Mouse (Mus musculus) embryonic facial prominence, embryonic 15.5 days (tissue): ENCODE results near the gene Ppat. TPM values are rescaled to one million over a fixed set of nuclear protein-coding genes. Genes with fewer than 3 reads are reported as not detected.
"Not testable (repeated sequence)": the region's sequence is repeated elsewhere in the genome, so short reads cannot be mapped to it uniquely, and the experiment has no call there.

Source experiments
- ATAC-seq: fragments of 200-750 bp; cut with Nextera tagmentation; 2 replicates; pipeline ENCODE4 v1.8.0; 2017; ENCODE audit warnings: low read depth, moderate TSS enrichment; ENCODE audit not compliant: insufficient number of reproducible peaks, low FRiP score, low TSS enrichment
- H3K27ac ChIP-seq: fragments of 300-500 bp; sonication (generic); replicated peaks from 2 replicates; pipeline ENCODE4 v1.5.1; 2015; ENCODE audit warnings: mild to moderate bottlenecking, inconsistent platforms
- H3K27me3 ChIP-seq: fragments of 300-500 bp; sonication (generic); 2 replicates; pipeline ENCODE4 v1.6.1; 2015; ENCODE audit warnings: inconsistent platforms
- H3K36me3 ChIP-seq: fragments of 300-500 bp; sonication (generic); 2 replicates; pipeline ENCODE4 v1.6.1; 2015; ENCODE audit warnings: mild to moderate bottlenecking, inconsistent platforms
- H3K4me1 ChIP-seq: fragments of 300-500 bp; sonication (generic); 2 replicates; pipeline ENCODE4 v1.6.1; 2015; ENCODE audit warnings: inconsistent platforms
- H3K4me2 ChIP-seq: fragments of 300-500 bp; sonication (generic); replicated peaks from 2 replicates; pipeline ENCODE4 v1.6.1; 2015; ENCODE audit warnings: mild to moderate bottlenecking, inconsistent platforms
- H3K4me3 ChIP-seq: fragments of 300-500 bp; sonication (generic); replicated peaks from 2 replicates; pipeline ENCODE4 v1.5.1; 2015; ENCODE audit warnings: mild to moderate bottlenecking, inconsistent platforms
- H3K9ac ChIP-seq: fragments of 300-500 bp; sonication (generic); 2 replicates; pipeline ENCODE4 v1.6.1; 2015; ENCODE audit warnings: inconsistent platforms
- H3K9me3 ChIP-seq: fragments of 300-500 bp; sonication (generic); replicated peaks from 2 replicates; pipeline ENCODE4 v1.6.1; 2016; ENCODE audit warnings: inconsistent platforms
- WGBS: fragments of 180-500 bp; shearing (Covaris S2); methylation state at CpG from one replicate; pipeline ENCODE4 v1.1.7; 2015; 5-methylcytosine and 5-hydroxymethylcytosine counted together
- polyA plus RNA-seq: library from polyadenylated mRNA; unstranded; fragments of >200 nt; fragmentation: Nextera tagmentation; extraction: Ambion mirVana; gene quantifications from 2 replicates; pipeline ENCODE4 v1.2.1, GENCODE M21; 2015

The Ppat gene
- polyA plus RNA-seq: 17.1 and 17.9 TPM in 2 replicates

DNA sequence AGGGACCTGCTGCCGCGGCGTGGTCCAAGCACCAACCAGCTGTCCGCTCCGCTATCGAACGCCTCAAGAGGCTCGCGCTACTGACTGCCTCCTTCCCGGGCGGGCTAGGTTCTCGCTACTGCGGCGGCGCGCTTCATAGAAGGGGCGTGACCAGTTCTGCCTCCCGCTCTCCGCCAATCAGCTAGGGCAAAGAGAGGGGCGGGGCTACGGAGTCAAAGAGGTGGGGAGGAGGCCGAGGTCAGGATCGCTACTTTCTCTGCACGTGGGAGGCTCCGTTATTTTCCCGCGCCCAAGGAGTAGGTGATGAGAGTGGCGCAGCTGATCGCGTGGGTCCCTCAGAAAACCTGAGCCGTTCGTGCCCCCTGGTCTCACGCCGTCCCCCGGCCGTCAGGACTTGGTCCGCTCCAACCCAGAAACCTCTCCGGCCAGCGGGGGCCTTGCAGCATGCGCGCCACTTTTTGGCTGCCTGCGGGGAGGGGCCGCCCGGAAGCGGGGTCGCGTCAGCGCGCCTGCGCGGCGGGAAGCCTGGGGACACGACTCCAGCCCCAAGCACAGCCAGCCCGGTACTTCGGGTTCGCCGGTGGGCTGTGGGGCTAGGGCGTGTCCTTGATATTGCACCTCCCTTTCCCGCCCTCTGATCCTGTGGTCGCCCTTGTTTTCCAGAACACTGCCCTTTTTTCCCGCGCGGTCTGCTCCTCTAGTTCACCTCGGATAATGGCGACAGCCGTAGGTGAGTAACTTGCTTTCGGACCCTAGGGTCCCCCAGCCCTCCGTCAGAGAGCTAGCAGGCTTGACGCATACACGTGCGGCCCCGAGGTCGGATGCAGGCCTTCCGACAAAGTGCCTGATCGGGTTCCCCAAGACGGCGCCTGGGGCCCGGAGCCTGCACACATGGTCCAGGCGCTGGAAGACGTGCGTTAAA is at the start of gene Ppat, which contains the start of gene Paics:
Ppat (minus strand) TSS at position 473 of the 922 bp plus-strand sequence.
Paics (plus strand) TSS at position 202 of the 922 bp plus-strand sequence.
- Histone ChIP-seq H3K36me3 (peaks cover 9% of the 10 kb centered on the region), H3K4me3 (peak within 1 kb of the TSS; percentile 78), H3K4me2 (peak within 1 kb of the TSS; percentile 85), H3K9me3 (no peaks in the 10 kb centered on the region), H3K4me1 (peaks cover 29% of the 10 kb centered on the region), H3K27me3 (no peaks in the 10 kb centered on the region), H3K27ac (peak within 1 kb of the TSS; percentile 87), H3K9ac (peak within 1 kb of the TSS; percentile 64)
- under 1% methylated on average over 80 of the region's 81 CpGs for WGBS
- ATAC-seq: peak; percentile 97

DNA sequence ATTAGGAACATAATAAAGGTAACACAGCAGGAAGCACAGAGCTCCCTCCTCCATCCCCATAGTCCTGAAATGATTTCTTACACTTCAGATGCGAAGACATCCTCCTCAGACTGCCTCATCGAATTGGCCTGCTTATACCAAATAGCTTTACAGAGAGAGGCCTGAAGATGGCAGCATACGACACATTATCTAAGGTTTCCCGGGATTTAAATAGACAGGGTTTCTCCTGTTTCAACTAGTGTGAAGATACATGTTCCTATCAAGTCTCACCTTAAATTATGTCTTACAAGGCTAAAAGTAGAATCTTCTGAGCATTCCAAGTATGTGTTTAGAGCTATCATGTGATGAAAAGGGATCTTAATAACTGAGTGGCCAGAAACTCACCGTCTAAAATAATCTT is 47.0 kb upstream of the Ppat start:
- no peak for ATAC-seq
- H3K9ac ChIP-seq: no peak overlapping the region
- H3K27ac ChIP-seq: no peak overlapping the region
- H3K4me3 ChIP-seq: no peak overlapping the region
- H3K36me3 ChIP-seq: peaks cover 68% of the 10 kb centered on the region
- no peaks in the 10 kb centered on the region for H3K4me1 ChIP-seq
- H3K9me3 ChIP-seq: no peaks in the 10 kb centered on the region
- 43% methylated on average over 5 of the region's 5 CpGs for WGBS
- no peaks in the 10 kb centered on the region for H3K27me3 ChIP-seq
- H3K4me2 ChIP-seq: no peak overlapping the region

DNA sequence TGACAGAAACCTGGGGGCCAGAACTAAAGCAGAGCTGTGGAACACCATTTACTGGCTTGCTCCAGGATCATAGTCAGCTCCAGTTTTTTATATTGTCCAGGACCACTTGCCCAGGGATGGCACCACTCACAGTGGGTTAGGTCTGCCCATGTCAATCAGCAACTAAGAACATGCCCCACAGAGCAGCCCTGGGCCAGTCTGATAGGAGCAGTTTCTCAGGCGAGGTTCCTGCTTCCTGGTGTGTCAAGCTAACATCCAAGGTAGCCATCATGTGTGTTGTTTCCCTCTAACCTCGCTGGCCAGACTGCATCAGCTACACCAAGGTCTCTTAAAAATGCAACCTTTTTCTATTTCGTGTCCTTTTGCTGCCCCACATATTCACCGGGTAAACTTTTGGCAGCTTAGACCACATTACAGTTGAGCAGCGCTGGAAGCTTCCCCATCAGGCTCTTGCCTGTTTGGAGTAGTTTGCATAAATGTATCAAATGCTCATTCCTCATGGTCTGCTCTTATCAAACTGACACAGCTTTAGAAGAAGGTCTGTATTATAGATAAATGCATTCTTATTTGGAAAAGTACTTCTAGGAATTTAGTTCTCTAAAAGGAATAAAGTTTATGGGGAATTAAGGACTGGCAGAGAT is 41.9 kb upstream of the Ppat start:
- Histone ChIP-seq H3K4me2 (no peak overlapping the region), H3K4me1 (no peaks in the 10 kb centered on the region), H3K36me3 (peaks cover 82% of the 10 kb centered on the region), H3K27ac (no peak overlapping the region), H3K27me3 (no peaks in the 10 kb centered on the region), H3K9ac (no peak overlapping the region), H3K4me3 (no peak overlapping the region), H3K9me3 (no peaks in the 10 kb centered on the region)
- 93% methylated on average over 5 of the region's 5 CpGs for WGBS
- ATAC-seq: no peak

DNA sequence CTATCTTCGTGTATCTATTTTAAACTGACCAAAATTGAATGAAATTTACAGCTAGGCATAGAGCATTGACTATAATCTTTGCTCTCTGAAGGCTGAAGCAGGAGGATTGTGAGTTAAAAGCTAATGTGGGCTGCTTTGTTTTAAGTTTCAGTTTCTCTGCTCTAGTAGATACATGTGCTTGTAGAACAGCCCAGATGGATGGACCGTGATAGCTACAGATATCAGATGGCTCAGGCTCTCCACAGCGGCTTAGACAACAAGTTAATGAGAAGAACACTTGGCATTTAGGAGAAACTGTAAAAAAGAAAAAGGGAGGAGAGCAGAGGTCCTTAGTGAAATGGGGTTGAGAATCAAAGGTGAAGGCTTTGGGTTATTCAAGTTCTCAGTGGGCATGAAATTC is 39.4 kb upstream of the Ppat start:
- WGBS: 91% methylated on average over 3 of the region's 3 CpGs

DNA sequence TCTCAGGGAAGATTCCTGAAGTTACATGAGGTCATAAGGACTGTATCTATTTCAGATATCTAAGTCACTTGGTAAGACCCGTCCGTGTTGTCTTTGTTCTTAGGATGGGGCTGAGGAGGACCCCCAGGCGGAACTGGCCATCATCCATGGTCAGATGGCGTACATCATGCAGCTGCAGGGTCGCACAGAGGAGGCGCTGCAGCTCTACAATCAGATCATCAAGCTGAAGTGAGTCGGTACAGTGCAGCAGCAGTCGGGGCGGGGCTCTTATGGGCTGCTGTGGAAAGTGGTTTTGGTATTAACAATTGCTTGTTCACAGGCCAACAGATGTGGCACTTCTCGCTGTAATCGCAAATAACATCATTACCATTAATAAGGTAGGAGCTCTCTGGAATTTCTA is 32.6 kb upstream of the Ppat start:
- ATAC-seq: no peak
- Histone ChIP-seq H3K9ac (no peak overlapping the region), H3K36me3 (peaks cover 73% of the 10 kb centered on the region), H3K9me3 (no peaks in the 10 kb centered on the region), H3K4me1 (no peaks in the 10 kb centered on the region), H3K4me2 (no peak overlapping the region), H3K4me3 (no peak overlapping the region), H3K27ac (no peak overlapping the region), H3K27me3 (no peaks in the 10 kb centered on the region)
- WGBS: 91% methylated on average over 11 of the region's 11 CpGs

More for the DNA sequence above, 39.4 kb upstream of the Ppat start:
- Histone ChIP-seq H3K9ac (no peak overlapping the region), H3K27me3 (no peaks in the 10 kb centered on the region), H3K9me3 (no peaks in the 10 kb centered on the region), H3K36me3 (peaks cover 73% of the 10 kb centered on the region), H3K27ac (no peak overlapping the region), H3K4me1 (no peaks in the 10 kb centered on the region), H3K4me3 (no peak overlapping the region), H3K4me2 (no peak overlapping the region)
- no peak for ATAC-seq

DNA sequence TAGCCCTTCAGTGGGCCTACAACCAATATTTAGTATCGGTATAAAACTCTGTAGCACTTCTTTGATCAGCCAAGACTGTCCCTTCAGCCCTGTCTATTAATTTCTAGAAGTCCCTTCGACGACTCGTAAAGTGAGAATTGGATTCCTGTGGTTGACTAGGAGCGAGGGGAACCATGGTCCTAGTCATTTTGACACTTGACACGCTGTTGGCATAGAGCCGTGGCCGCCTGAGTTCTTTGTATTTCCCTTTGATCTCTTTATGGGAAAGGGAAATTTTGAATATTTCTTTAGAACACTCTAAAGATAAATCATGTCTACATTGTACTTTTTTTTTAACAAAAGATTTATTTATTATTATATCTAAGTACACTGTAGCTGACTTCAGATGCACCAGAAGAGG is 24.4 kb upstream of the Ppat start:
- Histone ChIP-seq H3K9ac (no peak overlapping the region), H3K36me3 (peaks cover 32% of the 10 kb centered on the region), H3K4me3 (peak overlapping the region; percentile 97), H3K4me1 (peaks cover 20% of the 10 kb centered on the region), H3K9me3 (no peaks in the 10 kb centered on the region), H3K27ac (no peak overlapping the region), H3K4me2 (peak overlapping the region; percentile 81), H3K27me3 (no peaks in the 10 kb centered on the region)
- 80% methylated on average over 8 of the region's 8 CpGs for WGBS
- no peak for ATAC-seq

DNA sequence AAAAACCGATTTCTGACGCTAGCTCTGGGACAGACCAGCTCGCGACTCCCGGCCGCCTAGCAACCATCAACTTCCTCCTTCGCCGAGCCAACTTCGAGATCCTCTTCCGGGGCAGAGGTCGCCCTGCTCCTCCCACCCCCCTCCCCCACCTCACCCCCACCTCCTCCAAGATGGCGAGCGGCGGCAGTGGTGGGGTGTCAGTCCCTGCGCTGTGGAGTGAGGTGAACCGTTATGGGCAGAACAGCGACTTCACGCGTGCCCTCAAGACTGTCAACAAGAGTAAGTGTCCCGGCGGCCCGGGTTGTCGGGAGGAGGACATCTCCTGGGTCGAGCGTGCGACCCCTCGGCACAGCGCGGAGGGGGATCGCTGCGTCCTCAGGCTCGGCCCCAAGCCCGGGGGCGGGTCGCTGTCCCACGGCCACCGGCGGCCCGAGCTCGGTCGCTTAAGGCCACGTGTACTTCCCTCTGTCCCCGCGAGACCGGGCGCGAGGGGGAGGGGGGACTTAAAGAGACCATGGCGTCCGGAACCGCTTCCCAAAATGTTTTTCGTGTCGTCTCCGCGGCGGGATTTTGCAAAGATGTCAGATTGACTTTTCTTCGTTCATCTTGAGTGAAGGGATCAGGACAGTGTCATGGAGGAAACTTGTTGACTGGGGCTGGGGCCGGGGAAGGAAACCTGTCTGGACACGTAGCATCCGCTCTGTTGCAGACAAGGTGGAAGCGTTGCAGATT is 23.3 kb upstream of the Ppat start, which contains the start of gene Srp72:
Srp72 (plus strand) TSS at position 130 of the 732 bp plus-strand sequence.
- H3K4me1 ChIP-seq: peaks cover 20% of the 10 kb centered on the region
- no peaks in the 10 kb centered on the region for H3K27me3 ChIP-seq
- H3K4me3 ChIP-seq: peak within 1 kb of the TSS; percentile 97
- H3K9ac ChIP-seq: peak within 1 kb of the TSS; percentile 84
- under 1% methylated on average over 60 of the region's 60 CpGs for WGBS
- no peaks in the 10 kb centered on the region for H3K9me3 ChIP-seq
- peak within 1 kb of the TSS; percentile 81 for H3K4me2 ChIP-seq
- peak within 1 kb of the TSS; percentile 95 for H3K27ac ChIP-seq
- peaks cover 36% of the 10 kb centered on the region for H3K36me3 ChIP-seq
- peak; percentile 93 for ATAC-seq

DNA sequence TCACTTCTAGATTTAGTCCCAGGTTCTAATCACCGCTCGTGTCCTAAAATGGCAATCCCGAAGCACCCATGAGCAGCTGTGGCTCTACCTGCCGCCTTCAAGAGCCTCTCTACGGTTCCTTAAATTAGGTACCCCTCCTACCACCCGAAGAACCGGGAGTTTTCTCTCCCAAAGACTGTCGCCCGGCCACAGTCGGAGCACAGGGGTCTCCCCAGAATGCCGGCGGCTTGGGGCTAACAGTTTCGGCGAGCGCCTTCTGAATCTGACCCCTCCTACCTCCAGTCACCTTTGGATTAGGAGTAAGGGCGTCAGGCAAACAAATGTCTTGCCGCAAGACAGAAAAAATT is 22.8 kb upstream of the Ppat start:
- Histone ChIP-seq H3K9me3 (no peaks in the 10 kb centered on the region), H3K36me3 (peaks cover 34% of the 10 kb centered on the region), H3K27me3 (no peaks in the 10 kb centered on the region), H3K4me1 (peaks cover 20% of the 10 kb centered on the region), H3K4me2 (peak overlapping the region; percentile 81), H3K4me3 (peak overlapping the region; percentile 97), H3K27ac (no peak overlapping the region; the same call in 1 of the 2 replicates), H3K9ac (peak overlapping the region; percentile 72)
- ATAC-seq: no peak; the same call in 1 of the 2 replicates
- 3% methylated on average over 17 of the region's 17 CpGs for WGBS

DNA sequence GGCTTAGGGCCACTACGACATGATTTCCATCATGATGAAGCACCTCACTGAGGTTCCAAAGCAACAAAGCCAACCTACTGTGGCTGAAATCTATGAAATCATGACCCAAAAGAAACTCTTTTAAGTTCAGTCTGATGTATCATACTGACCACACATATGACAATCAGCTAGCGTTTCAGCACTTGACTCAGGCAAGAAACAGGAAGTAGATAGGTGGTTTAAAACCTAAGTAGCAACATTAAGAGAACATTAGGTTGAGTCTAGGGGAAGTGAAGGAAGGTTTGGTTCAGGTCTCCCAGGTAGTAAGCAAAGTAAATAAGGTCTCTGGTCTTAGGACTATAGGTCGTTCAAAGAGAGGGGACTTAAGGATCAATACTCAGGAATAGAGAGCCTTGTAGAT is 22.1 kb upstream of the Ppat start:
- no peak for ATAC-seq
- Histone ChIP-seq H3K27me3 (no peaks in the 10 kb centered on the region), H3K4me2 (peak overlapping the region; percentile 81), H3K36me3 (peaks cover 34% of the 10 kb centered on the region), H3K9me3 (no peaks in the 10 kb centered on the region), H3K9ac (peak overlapping the region; percentile 72; the same call in 1 of the 2 replicates), H3K4me3 (peak overlapping the region; percentile 97), H3K4me1 (peaks cover 20% of the 10 kb centered on the region), H3K27ac (no peak overlapping the region)
- 70% methylated on average over 3 of the region's 3 CpGs for WGBS

DNA sequence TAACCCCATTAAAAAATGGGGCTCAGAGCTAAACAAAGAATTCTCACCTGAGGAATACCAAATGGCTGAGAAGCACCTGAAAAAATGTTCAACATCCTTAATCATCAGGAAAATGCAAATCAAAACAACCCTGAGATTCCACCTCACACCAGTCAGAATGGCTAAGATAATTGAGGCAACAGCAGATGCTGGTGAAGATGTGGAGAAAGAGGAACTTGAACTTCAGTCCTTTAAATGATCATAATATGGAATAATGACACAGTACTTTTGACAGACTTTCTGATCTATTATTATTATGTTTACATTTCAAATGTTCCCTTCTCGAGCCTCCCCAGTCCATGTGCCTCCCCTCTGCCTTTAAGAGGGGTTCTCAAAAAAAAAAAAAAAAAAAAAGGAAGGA is 19.7 kb upstream of the Ppat start:
- not testable (repeated sequence) for H3K9me3 ChIP-seq, H3K4me2 ChIP-seq, ATAC-seq, H3K9ac ChIP-seq, H3K4me3 ChIP-seq, H3K27me3 ChIP-seq, H3K27ac ChIP-seq
- 79% methylated on average over 1 of the region's 1 CpGs for WGBS
- H3K4me1 ChIP-seq: peaks cover 17% of the 10 kb centered on the region
- peaks cover 37% of the 10 kb centered on the region for H3K36me3 ChIP-seq

DNA sequence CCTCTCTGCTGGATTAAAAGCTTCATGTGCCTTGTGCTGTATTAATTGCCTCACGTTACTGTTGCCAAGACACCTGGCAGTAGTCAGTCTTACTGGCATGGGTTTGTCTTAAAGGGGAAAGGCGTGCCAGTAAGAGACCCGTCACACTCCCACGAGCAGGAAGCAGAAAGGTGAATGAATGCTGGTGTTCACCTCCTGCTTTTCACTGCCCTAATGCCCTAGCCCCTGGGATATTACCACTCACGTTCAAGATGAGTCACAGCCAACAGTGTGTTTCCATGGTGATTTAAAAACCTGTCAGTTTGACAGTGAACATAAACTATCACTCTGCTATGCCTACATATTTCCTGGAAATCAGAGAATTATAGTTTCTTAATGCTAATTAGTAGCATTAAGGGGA is 17.9 kb upstream of the Ppat start:
- Histone ChIP-seq H3K4me3 (no peak overlapping the region), H3K36me3 (peaks cover 51% of the 10 kb centered on the region), H3K4me2 (no peak overlapping the region), H3K27me3 (no peaks in the 10 kb centered on the region), H3K4me1 (peaks cover 10% of the 10 kb centered on the region), H3K27ac (no peak overlapping the region), H3K9ac (no peak overlapping the region), H3K9me3 (no peaks in the 10 kb centered on the region)
- ATAC-seq: no peak
- WGBS: 68% methylated on average over 5 of the region's 5 CpGs
